Mouse (Mus musculus) liver, postnatal 0 days (tissue): Measurements from ENCODE around the gene Gm15262. TPM values are rescaled to one million over a fixed set of nuclear protein-coding genes. Genes with fewer than 3 reads are reported as not detected.
A peak's percentile ranks its signal among the peaks of the same experiment; 100 is the strongest.
"Not testable (repeated sequence)": the region's sequence is repeated elsewhere in the genome, so short reads cannot be mapped to it uniquely, and the experiment has no call there.

Experiments used
- ATAC-seq: fragments of 200-750 bp; cut with Nextera tagmentation; 2 replicates; pipeline ENCODE4 v1.8.0; 2017; ENCODE audit warnings: mild to moderate bottlenecking, moderate library complexity
- DNase-seq: peaks from one replicate; pipeline ENCODE4 v3.0.0-alpha.2; 2016
- H3K27ac ChIP-seq: fragments of 300-500 bp; sonication (generic); 2 replicates; pipeline ENCODE4 v1.5.1; 2014; ENCODE audit warnings: antibody characterized with exemption, moderate library complexity, mild to moderate bottlenecking, low read depth
- H3K27me3 ChIP-seq: fragments of 300-500 bp; sonication (generic); 2 replicates; pipeline ENCODE4 v1.6.1; 2014; ENCODE audit warnings: low read length, control low read depth, mixed read lengths; ENCODE audit not compliant: insufficient read depth
- H3K36me3 ChIP-seq: fragments of 300-500 bp; sonication (generic); replicated peaks from 2 replicates; pipeline ENCODE4 v1.6.1; 2014; ENCODE audit warnings: mild to moderate bottlenecking, control low read depth, low read length, moderate library complexity, mixed read lengths; ENCODE audit not compliant: insufficient read depth
- H3K4me1 ChIP-seq: fragments of 300-500 bp; sonication (generic); 2 replicates; pipeline ENCODE4 v1.6.1; 2014; ENCODE audit warnings: antibody characterized with exemption, mild to moderate bottlenecking, control low read depth; ENCODE audit not compliant: insufficient read depth
- H3K4me2 ChIP-seq: fragments of 300-500 bp; sonication (generic); 2 replicates; pipeline ENCODE4 v1.6.1; 2014; ENCODE audit warnings: low read depth, mild to moderate bottlenecking, low read length, moderate library complexity, mixed read lengths
- H3K4me3 ChIP-seq: fragments of 300-500 bp; sonication (generic); 2 replicates; pipeline ENCODE4 v1.5.1; 2014; ENCODE audit warnings: low read depth, low read length
- H3K9ac ChIP-seq: fragments of 300-500 bp; sonication (generic); replicated peaks from 2 replicates; pipeline ENCODE4 v1.6.1; 2014; ENCODE audit warnings: mild to moderate bottlenecking, moderate library complexity
- H3K9me3 ChIP-seq: fragments of 300-500 bp; sonication (generic); 2 replicates; pipeline ENCODE4 v1.6.1; 2016; ENCODE audit warnings: mild to moderate bottlenecking, control low read depth, low read length, mixed read lengths
- CTCF ChIP-seq: sonication (generic); IDR thresholded peaks from 2 replicates; pipeline ENCODE4 v1.5.1; 2016; ENCODE audit warnings: antibody characterized with exemption, low read depth
- EP300 ChIP-seq: IDR thresholded peaks from 2 replicates; pipeline ENCODE4 v1.6.1; 2016; ENCODE audit warnings: antibody characterized with exemption, low read depth, mild to moderate bottlenecking
- WGBS: fragments of 180-500 bp; shearing (Covaris S2); extraction: QIAGEN DNeasy Blood & Tissue Kit; methylation state at CpG from one replicate; pipeline ENCODE4 v1.1.7; 2014; ENCODE audit not compliant: insufficient replicate concordance; 5-methylcytosine and 5-hydroxymethylcytosine counted together
- polyA plus RNA-seq: library from polyadenylated mRNA; unstranded; fragments of >200 nt; fragmentation: Nextera tagmentation; extraction: Ambion mirVana; gene quantifications from 2 replicates; pipeline ENCODE4 v1.2.1, GENCODE M21; 2015

Gene Gm15262
- polyA plus RNA-seq = not detected in 2 replicates

DNA sequence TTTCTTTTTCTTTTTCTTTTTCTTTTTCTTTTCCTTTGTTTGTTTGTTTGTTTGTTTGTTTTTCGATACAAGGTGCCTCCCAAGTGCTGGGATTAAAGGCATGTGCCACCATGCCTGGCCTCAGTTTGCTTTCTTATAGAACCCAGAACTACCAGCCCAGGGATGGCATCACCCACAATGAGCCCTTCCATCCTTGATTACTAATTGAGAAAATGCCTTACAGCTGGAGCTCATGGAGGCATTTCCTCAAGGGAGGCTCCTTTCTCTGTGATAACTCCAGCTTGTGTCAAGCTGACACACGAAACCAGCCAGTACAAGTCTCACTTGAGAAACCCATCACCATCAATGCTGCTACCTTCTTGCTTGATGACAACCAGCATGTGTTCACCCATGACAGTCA lies at the start of gene Gm15262:
Gm15262 (plus strand) TSS at position 301 of the 400 bp plus-strand sequence.
- ATAC-seq, H3K27ac ChIP-seq, H3K9ac ChIP-seq, DNase-seq, H3K27me3 ChIP-seq, H3K4me3 ChIP-seq, H3K4me1 ChIP-seq, H3K36me3 ChIP-seq, H3K9me3 ChIP-seq, H3K4me2 ChIP-seq: not testable (repeated sequence)
- WGBS = 66% methylated on average over 2 of the region's 2 CpGs

DNA sequence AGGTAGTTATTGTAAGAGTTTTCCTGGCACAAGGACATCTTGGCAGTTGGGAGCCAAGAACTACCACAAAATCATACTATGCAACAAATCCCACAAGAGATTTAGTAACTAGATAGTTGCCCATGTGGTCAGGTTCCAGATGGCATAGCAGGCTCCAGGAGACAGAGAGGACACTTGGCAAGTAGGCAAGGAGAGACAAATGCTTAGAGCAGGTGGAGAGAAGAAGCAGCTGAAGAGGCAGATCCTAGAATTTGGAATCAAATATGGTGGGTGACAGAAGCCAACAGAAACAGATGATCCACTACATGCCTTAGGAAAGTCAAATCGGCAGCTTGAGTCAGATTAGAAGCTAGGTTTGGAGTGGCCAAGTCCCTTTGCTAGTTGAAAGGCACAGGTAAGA lies 20.9 kb downstream of the Gm15262 start:
- Histone ChIP-seq H3K36me3 (no peaks in the 10 kb centered on the region), H3K27me3 (no peaks in the 10 kb centered on the region), H3K9me3 (no peaks in the 10 kb centered on the region), H3K27ac (no peak overlapping the region), H3K9ac (no peak overlapping the region), H3K4me1 (no peaks in the 10 kb centered on the region), H3K4me3 (no peak overlapping the region), H3K4me2 (no peak overlapping the region)
- DNase-seq (no peak), ATAC-seq (no peak)
- 83% methylated on average over 1 of the region's 1 CpGs for WGBS
- TF ChIP-seq CTCF = no peak
- TF ChIP-seq EP300 = no peak

GRCm38 (mm10) chrX:161316443-161316842 lies 29.2 kb downstream of the Gm15262 start:
- Histone ChIP-seq H3K36me3 (no peaks in the 10 kb centered on the region), H3K9me3 (no peaks in the 10 kb centered on the region), H3K9ac (no peak overlapping the region), H3K4me2 (no peak overlapping the region), H3K27me3 (no peaks in the 10 kb centered on the region), H3K4me1 (no peaks in the 10 kb centered on the region), H3K4me3 (no peak overlapping the region), H3K27ac (no peak overlapping the region)
- DNase-seq (no peak), ATAC-seq (no peak)
- TF ChIP-seq EP300 (no peak), CTCF (no peak)

GRCm38 (mm10) chrX:161370927-161371326 lies 83.7 kb downstream of the Gm15262 start:
- Histone ChIP-seq H3K9ac (no peak overlapping the region), H3K4me1 (no peaks in the 10 kb centered on the region), H3K4me3 (no peak overlapping the region), H3K27me3 (no peaks in the 10 kb centered on the region), H3K36me3 (no peaks in the 10 kb centered on the region), H3K4me2 (no peak overlapping the region), H3K27ac (no peak overlapping the region), H3K9me3 (no peaks in the 10 kb centered on the region)
- no peak for ATAC-seq
- TF ChIP-seq CTCF (peak; percentile 58), EP300 (no peak)
- 30% methylated on average over 11 of the region's 11 CpGs for WGBS
- no peak for DNase-seq

DNA sequence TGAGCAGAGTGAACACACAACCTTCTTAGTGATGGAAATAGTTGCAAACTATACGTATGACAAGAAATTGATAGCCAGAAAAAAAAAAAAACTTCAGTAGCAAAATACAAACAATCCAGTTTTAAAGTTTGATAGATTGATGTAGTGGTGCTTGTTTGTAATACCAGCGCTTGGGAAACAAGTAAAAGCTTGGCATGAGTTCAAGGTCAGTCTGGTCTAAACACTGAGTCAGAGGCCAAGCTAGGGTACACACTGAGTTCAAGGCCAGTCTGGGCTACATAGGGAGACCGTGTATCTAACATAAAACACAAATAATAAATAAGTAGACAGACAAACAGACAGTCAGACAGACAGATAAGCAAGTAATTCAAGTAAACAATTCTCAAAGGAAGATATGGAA lies 84.2 kb downstream of the Gm15262 start:
- H3K4me2 ChIP-seq = no peak overlapping the region
- DNase-seq (no peak), ATAC-seq (no peak)
- no peaks in the 10 kb centered on the region for H3K36me3 ChIP-seq
- no peaks in the 10 kb centered on the region for H3K27me3 ChIP-seq
- H3K9ac ChIP-seq = no peak overlapping the region
- TF ChIP-seq CTCF (no peak), EP300 (no peak)
- H3K4me1 ChIP-seq = no peaks in the 10 kb centered on the region
- H3K9me3 ChIP-seq = no peaks in the 10 kb centered on the region
- H3K4me3 ChIP-seq = no peak overlapping the region
- WGBS = 40% methylated on average over 3 of the region's 3 CpGs
- H3K27ac ChIP-seq = no peak overlapping the region

- no peaks in the 10 kb centered on the region for H3K36me3 ChIP-seq
- no peak for ATAC-seq
- no peaks in the 10 kb centered on the region for H3K4me1 ChIP-seq
- H3K4me3 ChIP-seq = no peak overlapping the region
- no peaks in the 10 kb centered on the region for H3K27me3 ChIP-seq
- no peak overlapping the region for H3K9ac ChIP-seq
- no peak overlapping the region for H3K4me2 ChIP-seq
- H3K27ac ChIP-seq = no peak overlapping the region
- no peak for DNase-seq
- no peaks in the 10 kb centered on the region for H3K9me3 ChIP-seq
- no peak for TF ChIP-seq EP300
- TF ChIP-seq CTCF = no peak
- 38% methylated on average over 1 of the region's 1 CpGs for WGBS
Observed at GRCm38 (mm10) chrX:161375568-161375967, 88.3 kb downstream of the Gm15262 start.

GRCm38 (mm10) chrX:161385791-161386190 lies 98.5 kb downstream of the Gm15262 start:
- peak; percentile 38 for DNase-seq
- no peaks in the 10 kb centered on the region for H3K36me3 ChIP-seq

More at GRCm38 (mm10) chrX:161385791-161386190, 98.5 kb downstream of the Gm15262 start:
- Histone ChIP-seq H3K27me3 (no peaks in the 10 kb centered on the region), H3K4me1 (no peaks in the 10 kb centered on the region), H3K4me2 (no peak overlapping the region), H3K9me3 (no peaks in the 10 kb centered on the region), H3K27ac (no peak overlapping the region), H3K9ac (no peak overlapping the region), H3K4me3 (no peak overlapping the region)
- ATAC-seq = no peak
- TF ChIP-seq EP300 (no peak), CTCF (peak; percentile 77)
- 34% methylated on average over 8 of the region's 8 CpGs for WGBS
